Mouse (Mus musculus) MEL (cell line): ENCODE measurements around the gene Xpo1.
A peak's percentile ranks its signal among the peaks of the same experiment; 100 is the strongest.

ENCODE experiments used
- CTCF ChIP-seq, 3 experiments: IDR thresholded peaks in 2 of 3; conservative IDR thresholded peaks in 1 of 3; 2 replicates each; pipeline ENCODE4 v1.5.1; 2011 to 2012; ENCODE audit warnings: low read length in 3 of 3, low read depth in 2 of 3, mild to moderate bottlenecking in 2 of 3, improper control_type of control experiment in 1 of 3, inconsistent platforms in 1 of 3, mixed read lengths in 1 of 3, moderate library complexity in 1 of 3; ENCODE audit not compliant: control insufficient read depth in 1 of 3, insufficient read depth in 1 of 3, poor library complexity in 1 of 3, severe bottlenecking in 1 of 3
- MAX ChIP-seq: IDR thresholded peaks from 2 replicates; pipeline ENCODE4 v1.6.1; 2011; ENCODE audit warnings: low read length, improper control_type of control experiment
- POLR2A ChIP-seq, 2 experiments: IDR thresholded peaks; 2 replicates each; pipeline ENCODE4 v1.6.1; 2011 to 2012; ENCODE audit warnings: low read length in 2 of 2, mild to moderate bottlenecking in 2 of 2, control low read depth in 1 of 2, improper control_type of control experiment in 1 of 2, low read depth in 1 of 2, moderate library complexity in 1 of 2; ENCODE audit not compliant: control insufficient read depth in 1 of 2, insufficient read depth in 1 of 2, poor library complexity in 1 of 2
- TAL1 ChIP-seq: IDR thresholded peaks from 2 replicates; pipeline ENCODE4 v1.6.1; 2012; ENCODE audit warnings: mild to moderate bottlenecking, inconsistent platforms, low read length, moderate library complexity, mixed read lengths
- TCF12 ChIP-seq: IDR thresholded peaks from 2 replicates; pipeline ENCODE4 v1.6.1; 2014; ENCODE audit warnings: low read depth, mild to moderate bottlenecking, inconsistent platforms, low read length, improper control_type of control experiment, moderate library complexity
- UBTF ChIP-seq: IDR thresholded peaks from 2 replicates; pipeline ENCODE4 v1.6.1; 2012; ENCODE audit warnings: low read depth, mild to moderate bottlenecking, inconsistent platforms, low read length, improper control_type of control experiment, moderate library complexity, borderline replicate concordance; ENCODE audit not compliant: insufficient read depth

DNA sequence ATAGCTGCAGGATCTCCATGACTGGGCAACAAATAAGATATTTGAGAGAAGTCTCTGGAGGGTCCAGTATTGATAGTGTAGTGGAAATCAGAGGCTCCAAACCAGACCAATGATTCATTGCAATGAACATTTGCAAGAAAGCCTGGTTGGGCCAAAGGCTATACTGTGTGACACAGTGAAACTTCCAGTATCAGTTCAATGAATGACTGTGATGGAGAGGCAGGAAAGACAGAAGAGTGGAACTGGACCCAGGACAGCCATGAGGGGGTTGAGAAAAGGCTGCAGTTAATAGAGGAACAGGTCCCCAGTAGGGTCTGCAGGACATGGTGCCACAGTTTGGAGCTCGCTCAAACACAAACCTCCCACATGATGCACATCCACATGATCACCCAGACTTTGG, 44.1 kb downstream of the Xpo1 start:
- TF ChIP-seq TAL1: no peak
- TF ChIP-seq MAX: no peak
- no peak for TF ChIP-seq UBTF
- 0 out of 4 replicates have a peak, but pooled peaks of 1 of the 2 experiments have one; percentile 29 for TF ChIP-seq POLR2A (IDR thresholded peaks at IDR 0.05; ENCODE audit: control insufficient read depth in 1 of 2, insufficient read depth in 1 of 2, low read depth in 1 of 2, low read length in 2 of 2, poor library complexity in 1 of 2)
- no peak for TF ChIP-seq CTCF (IDR thresholded peaks at IDR 0.05 in 2 of 3, conservative IDR thresholded peaks at IDR 0.05 in 1 of 3; ENCODE audit: control insufficient read depth in 1 of 3, insufficient read depth in 1 of 3, low read depth in 2 of 3, low read length in 3 of 3, poor library complexity in 1 of 3, severe bottlenecking in 1 of 3)
- TF ChIP-seq TCF12: no peak
